Mouse (Mus musculus) embryo, embryonic 11.5 days (tissue): ENCODE data around the gene Fam198b.

Source experiments
- DNase-seq: peaks from one replicate; pipeline ENCODE4 v3.0.0-alpha.2; 2012; ENCODE audit warnings: low read depth, low spot score

Gene Fam198b

DNA sequence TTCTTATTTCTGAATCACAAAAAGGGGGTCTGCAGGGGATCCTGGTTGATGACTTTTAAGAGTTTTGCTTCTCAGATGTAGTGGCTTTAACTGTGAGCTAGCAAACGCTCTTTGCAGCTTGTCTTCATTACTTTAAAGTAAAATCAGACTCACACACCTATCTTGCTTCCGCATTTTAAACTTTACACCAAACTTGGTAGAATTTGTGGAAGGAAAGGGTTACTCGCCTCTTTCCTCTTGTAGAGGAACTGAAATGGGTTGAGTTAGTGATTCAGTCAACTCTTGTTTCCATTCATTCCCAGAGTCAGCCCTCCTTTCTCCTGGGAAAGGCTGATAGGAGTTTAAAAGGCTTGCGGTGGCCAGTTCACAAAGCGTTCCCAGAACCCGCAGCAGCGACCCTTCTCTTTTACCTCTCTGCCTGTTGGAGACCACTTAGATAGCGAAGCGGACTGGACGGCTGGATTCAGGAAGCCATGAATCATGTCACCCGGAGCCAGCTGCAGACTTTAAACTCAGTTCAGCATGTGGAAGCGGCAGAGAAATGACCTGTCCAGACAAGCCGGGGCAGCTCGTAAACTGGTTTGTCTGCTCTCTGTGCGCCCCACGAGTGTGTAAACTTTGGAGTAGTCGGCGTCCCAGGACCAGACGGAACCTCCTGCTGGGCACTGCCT, 1.5 kb downstream of the Fam198b start:
- DNase-seq: peak; percentile 51

DNA sequence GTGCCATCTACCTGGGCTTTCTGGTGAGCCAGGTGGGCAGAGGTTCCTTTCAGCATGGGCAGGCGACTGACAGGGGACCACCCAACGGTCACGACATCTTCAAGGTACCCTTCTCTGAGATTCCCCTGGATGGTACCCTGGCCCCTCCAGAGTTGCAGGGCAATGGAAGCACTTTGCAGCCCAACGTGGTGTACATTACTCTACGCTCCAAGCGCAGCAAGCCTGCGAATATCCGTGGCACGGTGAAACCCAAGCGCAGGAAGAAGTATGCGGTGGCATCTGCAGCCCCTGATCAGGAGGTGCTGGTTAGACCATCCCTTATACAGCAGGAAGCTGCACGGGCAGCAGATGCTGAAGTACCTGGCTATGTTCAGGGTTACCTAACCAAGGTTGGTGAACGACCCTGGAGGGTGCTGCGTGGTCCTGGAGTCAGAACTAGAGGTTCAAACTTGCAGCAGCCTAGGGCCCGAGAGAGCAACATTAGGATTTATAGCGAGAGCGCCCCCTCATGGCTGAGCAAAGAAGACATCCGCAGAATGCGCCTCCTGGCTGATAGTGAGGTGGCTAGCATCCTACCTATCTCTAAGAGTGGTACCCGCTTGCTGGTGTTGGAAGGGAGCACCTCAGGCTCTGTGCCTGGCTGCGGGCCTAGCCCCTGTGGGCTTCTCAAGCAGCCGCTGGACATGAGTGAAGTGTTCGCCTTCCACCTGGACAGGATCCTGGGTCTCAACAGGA, 2.2 kb downstream of the Fam198b start:
- no peak for DNase-seq

DNA sequence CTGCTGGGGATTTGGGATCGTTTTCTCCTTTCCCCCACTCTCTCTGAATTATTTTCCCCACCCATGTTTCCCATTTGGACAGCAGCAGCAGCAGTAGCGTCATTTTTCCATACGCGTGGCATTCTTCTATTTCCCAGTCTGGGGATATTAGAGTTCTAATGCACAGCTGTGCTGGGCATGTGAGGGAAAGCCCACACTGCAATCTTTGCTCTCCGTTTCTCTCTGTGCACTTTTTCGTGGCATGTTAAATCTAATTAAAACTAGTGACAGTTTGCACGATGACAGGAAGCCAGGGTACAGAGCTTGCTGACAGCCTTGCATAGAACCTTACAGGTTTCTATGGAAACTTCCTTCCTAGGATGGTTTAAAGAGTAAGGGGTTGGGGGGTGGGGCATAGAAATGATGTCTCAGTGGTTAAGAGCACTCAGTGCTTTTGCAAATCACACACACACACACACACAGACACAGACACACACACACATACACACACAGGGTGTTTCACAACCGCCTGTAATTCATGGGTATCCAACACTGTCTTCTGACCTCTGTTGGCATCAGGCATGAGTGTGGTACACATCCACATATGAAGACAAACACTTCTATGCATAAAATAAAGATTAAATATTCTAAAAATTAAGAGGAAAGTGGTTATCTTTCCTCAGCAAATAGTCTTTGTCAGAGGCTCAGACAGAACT, 3.0 kb downstream of the Fam198b start:
- no peak for DNase-seq

DNA sequence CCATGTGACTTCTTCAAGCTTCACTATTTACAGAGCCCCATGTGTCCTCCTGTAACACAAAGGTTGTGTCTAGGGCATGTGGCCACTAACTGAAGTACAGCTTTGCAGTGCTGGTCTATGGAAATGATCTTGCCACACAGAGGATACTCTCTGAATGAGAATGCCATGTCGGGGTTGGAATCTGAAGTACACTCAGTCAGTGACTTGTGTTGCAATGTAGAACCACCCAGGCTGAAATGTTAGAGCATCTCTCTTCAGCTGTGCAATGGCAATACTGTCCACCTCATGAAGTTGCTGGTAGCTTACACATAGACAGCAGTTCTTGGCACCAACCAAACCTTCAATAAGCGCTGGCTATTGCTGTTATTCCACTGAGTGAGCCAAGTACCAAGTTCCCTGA, 3.6 kb downstream of the Fam198b start:
- DNase-seq: no peak

DNA sequence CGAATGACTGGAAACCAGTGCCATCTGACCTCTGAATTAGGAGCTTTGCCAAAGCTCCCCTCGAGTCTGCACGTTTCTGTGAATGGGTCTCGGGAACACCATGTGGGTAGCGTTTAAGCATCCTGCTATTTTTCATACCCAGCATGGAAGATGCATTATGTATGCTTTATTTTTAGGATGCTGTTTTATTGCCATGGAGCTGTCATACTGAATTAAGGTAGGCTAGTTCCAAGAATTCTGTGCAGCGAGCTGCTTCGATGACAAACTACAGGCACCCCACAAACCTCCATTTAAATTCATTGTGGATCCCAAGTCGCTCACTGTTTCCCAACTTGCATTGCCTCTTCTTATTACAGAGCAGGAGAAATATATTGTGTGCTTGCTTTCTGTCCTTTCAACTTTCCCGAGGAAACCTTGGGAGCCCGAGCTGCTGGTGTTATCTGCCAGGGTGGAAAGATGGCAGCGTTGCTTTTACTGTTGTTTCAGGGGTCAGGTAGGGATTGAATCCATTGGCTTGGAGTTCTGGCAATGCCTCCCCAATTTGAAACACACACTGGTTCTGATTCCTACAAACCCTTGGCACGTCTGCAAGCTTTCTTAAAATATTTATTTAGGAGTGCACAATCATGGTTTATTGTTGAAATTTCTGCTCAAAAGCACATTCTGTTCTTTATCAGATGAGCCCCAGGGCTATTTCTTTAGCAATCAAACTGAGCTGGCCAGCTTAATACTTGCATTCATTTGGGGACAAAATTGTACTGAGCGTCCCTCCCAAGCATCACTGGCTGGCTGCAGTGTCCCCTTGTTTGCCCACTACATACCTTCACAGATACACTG, 13.4 kb downstream of the Fam198b start:
- no peak for DNase-seq

DNA sequence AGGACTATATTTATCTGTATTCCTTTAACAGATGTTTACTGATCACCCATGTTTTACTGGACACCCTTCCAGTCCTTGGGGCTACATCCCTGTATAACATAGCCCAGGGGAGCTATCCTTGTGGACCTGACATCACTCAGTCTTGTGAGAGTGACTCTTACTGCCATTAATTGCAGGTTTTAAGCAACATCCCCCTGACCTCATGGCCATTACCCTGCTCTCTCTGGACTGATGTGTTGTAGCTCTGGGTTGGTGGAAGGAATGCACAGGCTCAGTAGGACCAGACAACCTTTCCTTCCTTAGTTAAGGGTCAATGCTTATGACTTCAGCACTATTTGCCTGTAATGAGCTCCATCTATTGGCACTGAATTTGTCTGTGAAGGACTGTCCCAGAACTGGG, 14.2 kb downstream of the Fam198b start:
- DNase-seq: no peak

DNA sequence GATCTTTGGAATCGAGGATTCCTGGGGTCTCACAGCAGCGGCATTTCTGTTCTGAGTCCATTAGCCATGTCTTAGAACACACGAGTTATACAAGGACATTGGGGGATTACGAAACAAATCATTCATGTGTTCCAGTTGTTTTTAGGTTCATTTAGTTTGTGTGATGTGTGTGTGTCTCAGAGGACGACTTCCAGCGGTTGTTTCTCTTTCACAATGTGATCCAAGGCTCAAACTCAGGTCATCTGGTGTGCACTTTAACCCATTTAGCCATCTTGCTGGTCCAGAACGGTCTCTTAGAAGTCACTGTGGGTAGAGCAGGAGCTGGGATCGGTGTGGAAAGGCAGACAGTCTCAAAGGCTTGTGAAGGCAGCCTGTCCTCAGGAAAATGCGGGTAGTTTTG, 15.6 kb downstream of the Fam198b start:
- no peak for DNase-seq

DNA sequence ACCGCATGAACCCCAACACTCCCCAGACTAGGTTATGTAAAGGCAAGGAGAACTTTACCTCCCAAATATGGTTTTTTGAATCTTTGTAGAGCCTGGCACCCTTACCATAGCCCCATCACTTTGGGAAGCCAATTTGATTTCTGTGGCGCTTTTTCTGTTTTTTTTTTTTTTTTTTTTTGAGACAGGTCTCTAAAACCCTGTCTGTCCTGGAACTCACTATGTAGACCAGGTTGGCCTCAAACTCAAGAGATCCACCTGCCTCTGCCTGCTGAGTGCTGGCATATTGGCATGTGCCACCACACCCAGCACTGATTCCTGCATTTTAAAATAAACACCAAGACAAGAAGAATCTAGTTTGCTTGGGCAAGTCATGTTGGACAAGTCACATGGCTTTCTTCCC, 16.2 kb downstream of the Fam198b start:
- no peak for DNase-seq

DNA sequence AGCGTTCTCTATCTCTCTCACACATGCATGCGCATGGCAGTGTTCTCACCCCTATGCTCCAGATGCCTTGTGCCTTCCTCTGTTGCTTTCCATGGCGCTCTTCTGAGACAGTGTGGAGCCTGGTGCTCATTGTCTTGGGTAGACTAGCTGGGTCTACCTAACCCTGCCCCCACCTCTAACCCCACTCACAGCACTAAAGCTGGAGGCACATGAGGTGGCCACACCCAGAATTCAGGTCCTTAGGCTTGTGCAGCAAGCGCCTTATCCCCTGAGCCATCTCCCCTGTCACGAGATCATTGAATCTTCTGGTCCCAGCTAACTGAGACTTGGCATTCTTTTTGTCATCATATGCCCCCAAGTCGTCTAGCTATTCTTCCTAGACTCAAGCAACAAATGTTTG, 17.0 kb downstream of the Fam198b start:
- no peak for DNase-seq

DNA sequence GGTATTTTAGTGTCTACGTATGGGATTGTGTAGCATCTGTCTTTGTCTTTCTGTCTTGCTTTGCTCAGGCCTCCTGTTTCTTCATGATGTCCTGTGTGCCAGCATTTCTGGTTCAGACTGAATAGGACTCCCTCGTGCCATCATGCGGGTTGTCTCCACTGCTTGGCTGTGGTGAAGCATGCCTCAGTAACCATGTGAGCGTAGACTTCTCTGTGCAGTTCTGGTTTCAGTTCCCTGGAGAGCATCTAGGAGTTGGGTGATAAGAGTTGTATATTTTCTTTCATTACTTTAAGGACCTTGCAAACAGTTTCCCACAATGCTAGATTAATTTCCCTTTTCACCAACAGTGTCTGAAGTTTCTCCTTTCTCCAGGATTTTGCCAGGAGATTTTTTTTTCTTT, 17.4 kb downstream of the Fam198b start:
- DNase-seq: no peak

DNA sequence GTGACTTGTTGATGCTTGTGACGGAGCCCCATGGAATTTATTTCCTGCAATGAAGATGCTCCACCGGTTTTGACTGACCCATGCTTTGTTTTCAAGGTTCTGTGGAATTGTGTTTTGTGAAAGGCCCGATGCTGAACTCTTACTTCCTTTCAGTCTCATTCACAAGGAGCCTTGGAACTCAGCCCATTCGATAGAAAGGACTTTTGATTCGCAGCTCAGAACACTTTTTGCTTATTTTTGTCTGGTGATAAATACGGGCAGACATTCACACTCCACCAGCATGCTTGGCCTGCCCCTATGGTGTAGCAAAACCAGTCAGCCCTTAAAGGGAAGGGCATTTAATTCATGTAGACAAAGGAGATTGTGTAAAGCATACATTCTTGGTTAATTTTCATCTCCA, 19.5 kb downstream of the Fam198b start:
- DNase-seq: no peak

DNA sequence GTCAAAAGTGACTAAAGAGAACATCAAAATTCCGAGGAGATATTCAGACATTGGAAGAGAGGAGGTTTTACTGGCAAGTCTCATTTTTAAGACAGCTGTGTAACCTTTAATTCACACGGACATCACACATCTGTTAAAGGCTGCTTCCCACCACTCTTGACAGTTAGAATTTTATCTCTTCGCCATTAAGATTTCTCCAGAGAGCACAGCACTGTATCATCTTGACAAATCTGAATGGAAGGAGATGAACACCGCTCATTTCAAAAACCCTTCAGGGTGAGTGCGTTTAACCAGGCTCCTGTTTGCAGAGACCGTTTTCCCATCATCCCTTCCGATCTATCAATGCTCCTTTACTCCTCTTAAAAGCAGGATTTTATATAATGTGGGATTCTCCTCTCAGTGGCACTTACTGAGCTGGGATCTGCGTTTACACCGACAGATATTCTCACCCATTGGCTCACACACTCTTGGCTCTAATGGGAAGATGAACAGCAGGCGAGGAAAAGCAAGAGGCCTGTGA, 20.0 kb downstream of the Fam198b start:
- no peak for DNase-seq

DNA sequence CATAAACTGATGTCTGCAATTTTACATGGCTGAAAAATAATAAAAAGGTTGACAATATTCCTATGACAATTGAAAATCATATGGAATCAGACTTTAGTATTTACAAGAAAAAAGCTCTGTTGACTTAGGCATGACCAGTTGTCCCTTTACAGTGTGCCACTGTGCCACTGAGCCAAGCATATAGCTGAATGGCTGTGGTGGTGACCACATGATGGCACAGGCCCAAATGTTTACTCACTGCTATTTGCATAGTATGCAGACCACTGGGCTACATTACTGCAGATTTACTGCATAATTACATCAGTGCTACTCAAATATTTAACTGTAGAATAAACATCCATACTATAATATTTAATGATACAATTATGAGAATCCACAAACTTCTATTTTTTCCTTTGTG, 21.1 kb downstream of the Fam198b start:
- no peak for DNase-seq

DNA sequence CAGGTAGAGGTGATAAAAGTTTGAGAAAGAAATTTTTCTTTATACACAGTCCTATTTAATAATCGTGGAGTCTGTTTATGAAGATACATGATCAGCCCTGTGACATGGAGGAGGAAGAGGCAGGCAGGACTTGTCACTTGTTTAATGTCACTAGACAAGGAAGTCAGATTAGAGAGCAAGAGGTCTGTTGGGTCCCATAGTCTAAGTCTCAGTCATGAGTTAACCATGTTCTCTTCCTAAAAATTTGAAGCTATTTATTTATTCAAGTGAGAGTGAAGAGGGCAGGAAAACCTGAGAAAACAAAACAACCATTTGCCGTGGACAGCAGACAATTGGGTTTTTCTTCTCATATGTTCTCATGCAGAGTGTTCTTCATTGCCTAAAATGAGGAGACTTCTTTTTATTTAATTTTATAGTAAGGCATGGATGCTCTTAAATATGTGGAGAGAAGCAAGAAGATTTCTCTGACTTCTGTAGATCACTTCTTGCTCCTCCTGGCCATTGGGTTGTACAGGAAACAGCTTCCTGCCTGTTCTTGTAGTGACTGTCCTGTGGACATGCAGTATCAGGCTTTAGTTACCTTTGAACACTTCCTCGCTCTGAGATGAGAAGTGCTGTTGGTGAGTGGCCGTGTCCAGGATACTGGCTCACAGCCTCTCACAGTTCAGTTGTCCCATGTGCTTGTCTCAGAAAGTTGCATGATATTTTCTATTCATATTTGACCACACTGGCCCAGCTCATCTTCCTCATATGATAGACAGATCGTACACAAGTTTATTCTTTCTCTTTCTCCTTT, 22.1 kb downstream of the Fam198b start:
- no peak for DNase-seq

DNA sequence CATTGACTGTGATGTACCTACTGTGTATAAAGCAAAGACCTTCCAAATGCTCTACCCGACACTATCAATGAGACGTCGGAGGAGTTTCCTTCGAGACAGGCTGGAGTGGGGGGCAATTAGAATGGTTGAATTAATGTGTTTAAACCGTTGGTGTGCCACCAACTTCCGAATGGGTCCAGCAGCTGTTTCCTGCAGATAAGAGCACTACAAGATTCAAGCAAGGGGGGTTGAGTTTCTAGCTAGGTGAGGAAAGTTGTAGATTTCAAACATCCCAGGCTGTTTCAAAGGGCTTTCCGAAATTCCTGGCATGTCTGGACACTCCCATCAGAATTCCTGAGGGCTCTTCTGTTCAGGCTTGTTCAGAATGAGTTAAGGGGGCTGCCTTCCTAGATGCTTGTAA, 22.9 kb downstream of the Fam198b start:
- no peak for DNase-seq

DNA sequence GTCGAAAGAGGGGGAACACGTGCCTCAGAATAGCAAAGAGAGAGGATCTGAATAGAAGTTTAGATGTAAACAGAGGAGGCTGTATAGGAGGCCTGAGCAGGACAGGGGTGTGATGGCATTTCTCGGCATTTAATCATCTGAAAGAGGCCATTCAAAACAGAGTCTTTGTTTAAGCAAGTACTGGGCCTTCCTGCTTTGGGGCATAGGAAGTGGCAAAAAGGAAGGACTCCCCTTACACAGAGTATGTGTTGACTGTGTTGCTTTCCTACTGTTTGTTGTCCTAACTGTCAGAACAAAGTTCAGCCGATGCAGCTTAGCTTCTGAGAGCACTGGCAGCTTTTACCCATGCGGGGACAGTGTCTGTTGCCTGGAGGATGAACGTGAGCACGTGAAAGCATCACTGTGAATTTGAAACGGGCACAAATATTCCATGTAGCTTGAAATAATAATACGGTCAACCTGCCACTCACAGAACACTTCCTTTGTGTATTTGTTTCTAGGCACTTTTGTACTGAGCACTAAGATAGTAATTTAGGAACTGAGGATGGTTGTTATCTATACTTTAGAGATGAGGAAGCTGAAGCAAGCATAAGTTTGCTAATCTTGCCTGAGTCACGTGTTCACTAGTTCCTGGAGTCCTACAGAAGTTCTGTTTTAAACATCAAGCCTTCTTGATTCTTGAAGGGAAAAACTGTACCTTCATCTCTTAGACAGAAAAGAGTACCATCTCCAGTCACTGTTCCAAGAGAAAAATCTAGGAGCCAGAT, 26.2 kb downstream of the Fam198b start:
- no peak for DNase-seq

DNA sequence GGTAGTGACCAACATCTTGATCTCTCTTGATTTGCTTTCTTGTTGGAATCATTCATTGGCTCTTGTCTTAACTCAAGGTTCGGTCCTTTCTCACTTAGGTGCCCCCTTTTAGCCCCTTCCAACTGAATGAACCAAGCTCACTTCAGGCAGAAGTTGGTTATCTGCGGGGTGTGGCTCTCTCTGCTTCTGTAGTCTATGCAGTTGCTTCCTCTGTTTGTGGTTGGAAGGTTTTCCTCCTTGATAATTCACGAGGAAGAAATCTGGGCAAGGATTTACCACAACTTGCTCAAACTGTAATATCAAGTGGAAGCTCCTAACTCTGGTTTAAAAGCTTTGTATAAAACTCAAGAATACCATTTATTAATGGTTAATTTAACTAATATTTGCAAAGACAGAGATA, 26.8 kb downstream of the Fam198b start:
- no peak for DNase-seq

DNA sequence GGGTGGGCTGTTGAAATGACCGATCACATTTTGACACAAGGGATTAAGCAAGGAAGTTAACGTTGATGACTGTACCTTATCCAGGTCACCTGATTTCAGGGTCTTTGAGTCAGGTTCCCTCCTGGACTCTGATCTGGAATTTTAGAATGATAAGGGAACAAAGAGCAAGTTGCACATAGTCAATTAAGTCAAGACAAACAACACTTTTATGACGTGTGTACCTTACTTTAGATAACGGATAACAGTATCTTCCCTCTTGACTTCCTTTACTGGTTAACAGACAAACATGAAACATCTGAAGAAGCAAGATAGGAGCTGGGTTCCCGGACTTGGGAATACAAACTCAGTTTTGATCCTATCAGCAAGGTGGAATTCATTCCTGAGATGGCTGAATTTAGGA, 29.7 kb downstream of the Fam198b start:
- DNase-seq: no peak

DNA sequence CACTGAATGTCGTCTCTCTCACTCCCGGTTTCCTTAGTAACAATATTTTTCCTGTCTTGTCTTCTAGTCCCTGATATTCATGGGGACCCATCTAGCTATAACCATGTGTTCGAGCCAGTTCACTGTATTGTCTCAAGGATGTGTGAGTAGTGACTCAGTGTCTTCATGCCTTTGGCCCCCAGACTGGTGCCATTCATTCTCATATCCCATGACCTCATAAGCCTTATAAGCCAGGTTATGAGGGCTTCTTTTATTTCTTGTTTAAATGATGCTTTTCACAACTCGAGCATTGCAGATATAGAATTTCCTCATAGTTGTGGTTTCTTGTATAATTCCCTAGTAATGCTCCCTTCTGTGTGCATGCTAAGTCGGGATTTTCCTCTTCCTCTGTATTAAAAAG, 31.9 kb downstream of the Fam198b start:
- DNase-seq: no peak

DNA sequence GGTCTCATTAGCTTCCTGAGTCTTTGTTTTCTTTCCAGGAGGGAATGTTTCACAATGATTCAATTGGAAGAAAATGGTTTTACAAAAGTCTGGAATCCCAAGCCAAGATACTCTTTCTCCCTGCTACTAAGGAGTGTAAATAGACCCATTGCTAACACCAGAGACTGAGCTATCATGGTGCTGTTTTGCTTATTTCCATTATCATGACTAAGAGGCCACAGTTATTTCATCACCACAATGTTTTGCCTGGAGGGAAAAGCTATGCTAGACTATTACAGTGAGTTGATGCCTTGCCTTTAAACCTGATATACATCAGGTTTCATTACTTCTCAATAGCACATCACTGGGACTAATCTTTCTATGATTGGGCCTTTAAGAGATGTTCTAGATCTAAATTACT, 34.4 kb downstream of the Fam198b start:
- DNase-seq: no peak
